Mouse (Mus musculus): Measurements from ENCODE around the gene Ascc3.

GRCm38 (mm10) chr10:50894170-50894991 is 301.9 kb downstream of the Ascc3 start, which contains the start of gene Sim1:
- TF ChIP-seq MAZ (IDR thresholded peaks at IDR 0.05; ENCODE audit: low read depth, low read length): no peak
- TF ChIP-seq CTCF (conservative IDR thresholded peaks at IDR 0.05 in 1 of 2, IDR thresholded peaks at IDR 0.05 in 1 of 2; ENCODE audit: low read depth in 2 of 2, low read length in 2 of 2): no peak
- no peak for TF ChIP-seq USF1 (IDR thresholded peaks at IDR 0.05; ENCODE audit: low read depth, low read length)
- TF ChIP-seq SMC3 (IDR thresholded peaks at IDR 0.05; ENCODE audit: low read depth, low read length): no peak
- TF ChIP-seq BHLHE40 (IDR thresholded peaks at IDR 0.05; ENCODE audit: low read depth, low read length): no peak
- TF ChIP-seq POLR2A (IDR thresholded peaks at IDR 0.05; ENCODE audit: low read depth, low read length): no peak

All from CH12.LX (cell line).